Mouse (Mus musculus): ENCODE measurements around the gene B4gat1. TPM values are rescaled to one million over a fixed set of nuclear protein-coding genes. Genes with fewer than 3 reads are reported as not detected.

Gene B4gat1
- polyA plus RNA-seq, 1 experiment from 2014 or later = 47.9 TPM

GRCm38 (mm10) chr19:5073028-5073427, 34.4 kb downstream of the B4gat1 start:
- no peak overlapping the region for H3K9ac ChIP-seq

GRCm38 (mm10) chr19:5073518-5073917, 34.9 kb downstream of the B4gat1 start:
- H3K27me3 ChIP-seq (ENCODE audit: insufficient read depth, low read length) = peaks cover 17% of the 10 kb centered on the region; the same call in 1 of the 2 replicates
- 0 out of 2 replicates have a peak, but pooled peaks cover 6% of the 10 kb centered on the region for H3K4me1 ChIP-seq (ENCODE audit: insufficient read depth)
- WGBS = 29% methylated on average over 5 of the region's 5 CpGs
- ATAC-seq (ENCODE audit: insufficient read depth) = no peak
- H3K36me3 ChIP-seq (ENCODE audit: insufficient read depth) = no peaks in the 10 kb centered on the region
- no peaks in the 10 kb centered on the region for H3K9me3 ChIP-seq (ENCODE audit: low read depth, low read length)
- no peak for TF ChIP-seq CTCF (IDR thresholded peaks at IDR 0.05; ENCODE audit: low read depth)
- no peak for DNase-seq
- no peak overlapping the region for H3K9ac ChIP-seq
- no peak overlapping the region for H3K27ac ChIP-seq (ENCODE audit: low read depth)
- no peak overlapping the region for H3K4me3 ChIP-seq (ENCODE audit: low read depth, low read length)
- H3K4me2 ChIP-seq = peak overlapping the region; percentile 77

More at GRCm38 (mm10) chr19:5073028-5073427, 34.4 kb downstream of the B4gat1 start:
- H3K36me3 ChIP-seq (ENCODE audit: insufficient read depth) = no peaks in the 10 kb centered on the region
- no peaks in the 10 kb centered on the region for H3K9me3 ChIP-seq (ENCODE audit: low read depth, low read length)
- peak overlapping the region; percentile 86 for H3K27ac ChIP-seq (ENCODE audit: low read depth)
- H3K4me3 ChIP-seq (ENCODE audit: low read depth, low read length) = peak overlapping the region; percentile 62
- H3K4me1 ChIP-seq (ENCODE audit: insufficient read depth) = 0 out of 2 replicates have a peak, but pooled peaks cover 6% of the 10 kb centered on the region
- TF ChIP-seq CTCF (IDR thresholded peaks at IDR 0.05; ENCODE audit: low read depth) = peak; percentile 75
- WGBS = 2% methylated on average over 15 of the region's 15 CpGs
- H3K27me3 ChIP-seq (ENCODE audit: insufficient read depth, low read length) = peaks cover 22% of the 10 kb centered on the region; the same call in 1 of the 2 replicates
- H3K4me2 ChIP-seq = peak overlapping the region; percentile 77
- peak; percentile 10; the same call in 1 of the 2 replicates for ATAC-seq (ENCODE audit: insufficient read depth)
- DNase-seq = peak; percentile 93

GRCm38 (mm10) chr19:5079279-5079678, 40.7 kb downstream of the B4gat1 start:
- Histone ChIP-seq H3K36me3 (ENCODE audit: insufficient read depth) (no peaks in the 10 kb centered on the region), H3K4me3 (ENCODE audit: low read depth, low read length) (no peak overlapping the region), H3K4me2 (no peak overlapping the region), H3K4me1 (ENCODE audit: insufficient read depth) (no peaks in the 10 kb centered on the region), H3K27ac (ENCODE audit: low read depth) (no peak overlapping the region), H3K9ac (no peak overlapping the region), H3K9me3 (ENCODE audit: low read depth, low read length) (no peaks in the 10 kb centered on the region), H3K27me3 (ENCODE audit: insufficient read depth, low read length) (peaks cover 36% of the 10 kb centered on the region)
- no peak for ATAC-seq (ENCODE audit: insufficient read depth)
- DNase-seq = no peak
- WGBS = 84% methylated on average over 1 of the region's 1 CpGs
- TF ChIP-seq CTCF (IDR thresholded peaks at IDR 0.05; ENCODE audit: low read depth) = no peak

GRCm38 (mm10) chr19:5082005-5082404, 43.4 kb downstream of the B4gat1 start:
- no peak for TF ChIP-seq CTCF (IDR thresholded peaks at IDR 0.05; ENCODE audit: low read depth)
- H3K9me3 ChIP-seq (ENCODE audit: low read depth, low read length) = no peaks in the 10 kb centered on the region
- H3K27ac ChIP-seq (ENCODE audit: low read depth) = no peak overlapping the region
- ATAC-seq (ENCODE audit: insufficient read depth) = no peak
- 64% methylated on average over 18 of the region's 18 CpGs for WGBS
- H3K9ac ChIP-seq = no peak overlapping the region
- H3K36me3 ChIP-seq (ENCODE audit: insufficient read depth) = no peaks in the 10 kb centered on the region
- no peak overlapping the region for H3K4me2 ChIP-seq
- DNase-seq = no peak
- peaks cover 58% of the 10 kb centered on the region for H3K27me3 ChIP-seq (ENCODE audit: insufficient read depth, low read length)
- no peaks in the 10 kb centered on the region for H3K4me1 ChIP-seq (ENCODE audit: insufficient read depth)
- H3K4me3 ChIP-seq (ENCODE audit: low read depth, low read length) = no peak overlapping the region

- Histone ChIP-seq H3K27me3 (ENCODE audit: insufficient read depth, low read length) (peaks cover 58% of the 10 kb centered on the region), H3K36me3 (ENCODE audit: insufficient read depth) (no peaks in the 10 kb centered on the region), H3K9me3 (ENCODE audit: low read depth, low read length) (no peaks in the 10 kb centered on the region), H3K4me1 (ENCODE audit: insufficient read depth) (0 out of 2 replicates have a peak, but pooled peaks cover 3% of the 10 kb centered on the region), H3K27ac (ENCODE audit: low read depth) (no peak overlapping the region), H3K4me3 (ENCODE audit: low read depth, low read length) (no peak overlapping the region), H3K9ac (no peak overlapping the region), H3K4me2 (no peak overlapping the region)
- 55% methylated on average over 24 of the region's 24 CpGs for WGBS
- no peak for ATAC-seq (ENCODE audit: insufficient read depth)
- TF ChIP-seq CTCF (IDR thresholded peaks at IDR 0.05; ENCODE audit: low read depth) = no peak
- DNase-seq = no peak
Observed at GRCm38 (mm10) chr19:5082596-5082995, 44.0 kb downstream of the B4gat1 start.

- no peak overlapping the region for H3K4me3 ChIP-seq (ENCODE audit: low read depth, low read length)
- no peaks in the 10 kb centered on the region for H3K36me3 ChIP-seq (ENCODE audit: insufficient read depth)
- H3K27me3 ChIP-seq (ENCODE audit: insufficient read depth, low read length) = peaks cover 58% of the 10 kb centered on the region
- H3K9ac ChIP-seq = no peak overlapping the region
- no peaks in the 10 kb centered on the region for H3K9me3 ChIP-seq (ENCODE audit: low read depth, low read length)
- no peak for TF ChIP-seq CTCF (IDR thresholded peaks at IDR 0.05; ENCODE audit: low read depth)
- DNase-seq (no peak), ATAC-seq (ENCODE audit: insufficient read depth) (no peak)
- H3K4me1 ChIP-seq (ENCODE audit: insufficient read depth) = peaks cover 6% of the 10 kb centered on the region; the same call in 1 of the 2 replicates
- no peak overlapping the region for H3K27ac ChIP-seq (ENCODE audit: low read depth)
- H3K4me2 ChIP-seq = no peak overlapping the region
- WGBS = 54% methylated on average over 3 of the region's 3 CpGs
Observed at GRCm38 (mm10) chr19:5083961-5084833, 45.6 kb downstream of the B4gat1 start.

- Histone ChIP-seq H3K4me2 (peak overlapping the region; percentile 76), H3K9ac (no peak overlapping the region), H3K27ac (ENCODE audit: low read depth) (no peak overlapping the region), H3K4me1 (ENCODE audit: insufficient read depth) (peaks cover 8% of the 10 kb centered on the region; the same call in 1 of the 2 replicates), H3K27me3 (ENCODE audit: insufficient read depth, low read length) (peaks cover 58% of the 10 kb centered on the region), H3K9me3 (ENCODE audit: low read depth, low read length) (no peaks in the 10 kb centered on the region), H3K4me3 (ENCODE audit: low read depth, low read length) (peak overlapping the region; percentile 44), H3K36me3 (ENCODE audit: insufficient read depth) (0 out of 2 replicates have a peak, but pooled peaks cover 5% of the 10 kb centered on the region)
- WGBS = 2% methylated on average over 15 of the region's 15 CpGs
- DNase-seq (no peak), ATAC-seq (ENCODE audit: insufficient read depth) (no peak)
- no peak for TF ChIP-seq CTCF (IDR thresholded peaks at IDR 0.05; ENCODE audit: low read depth)
Observed at GRCm38 (mm10) chr19:5084834-5085144, 46.2 kb downstream of the B4gat1 start.

All from lung, embryonic 14.5 days (tissue).